In genomic region chr10:128923013-128923691, GRCm38 (mm10) we compare ENCODE assay signal across 8 mouse cellular contexts. TPM values are rescaled to one million over a fixed set of nuclear protein-coding genes. Genes with fewer than 3 reads are reported as not detected.
DNase-seq lines count a peak whose midpoint lies in the region; ATAC-seq lines count a peak whose summit lies in the region.

No protein-coding gene starts in this region.

- peak; percentile 93 for ATAC-seq in megakaryocyte progenitor cell, adult 5-6 weeks (replicated peaks; ENCODE audit: poor library complexity)

- peak; percentile 98 for DNase-seq in adipocyte (ENCODE audit: low spot score)
- DNase-seq in embryo, embryonic 10 days (ENCODE audit: low spot score): peak; percentile 85
- peak; percentile 94 for DNase-seq in gastrocnemius, postnatal 10 days
- DNase-seq in induced T-regulatory cell, adult 2 months (ENCODE audit: low read depth): peak; percentile 93
- DNase-seq in left cerebral cortex, adult 9 months (ENCODE audit: low spot score in 2 of 2): peak; percentile 87 to 96
- peak; percentile 93 for DNase-seq in right cerebral cortex, postnatal 14 days
- peak; percentile 93 to 97 for DNase-seq in urinary bladder, postnatal 36 days (ENCODE audit: low spot score in 2 of 2)

RNA-seq across cellular contexts. Expression of gene Rdh5, which starts 0.5 kb away (rescaled TPM):
- total RNA-seq in gastrocnemius, postnatal 10 days (2021): 10 to 100 TPM in 1 of 2 experiments, 1 to 10 TPM in 1; 8.2 to 12.5 TPM
- 0.90 and 15.7 TPM in 2 replicates for total RNA-seq in megakaryocyte progenitor cell, adult 5-6 weeks (2015)
- 0.79 and 2.9 TPM in 2 replicates for total RNA-seq in megakaryocyte progenitor cell, adult 5-6 weeks (2017)

RNA-seq across cellular contexts. Expression of gene Bloc1s1, which starts 0.7 kb away (rescaled TPM):
- total RNA-seq in gastrocnemius, postnatal 10 days (2021): 100 to 1,000 TPM; 201 to 210 TPM
- total RNA-seq in megakaryocyte progenitor cell, adult 5-6 weeks (2015): 103 and 133 TPM in 2 replicates
- total RNA-seq in megakaryocyte progenitor cell, adult 5-6 weeks (2017): 65.7 and 106 TPM in 2 replicates

RNA-seq across cellular contexts. Expression of gene Itga7, which starts 10.5 kb away (rescaled TPM):
- total RNA-seq in gastrocnemius, postnatal 10 days (2021): 100 to 1,000 TPM; 125 to 127 TPM
- total RNA-seq in megakaryocyte progenitor cell, adult 5-6 weeks (2015): 0.15 TPM in 1 of 2 replicates, not detected in the other
- total RNA-seq in megakaryocyte progenitor cell, adult 5-6 weeks (2017): not detected in 2 replicates

RNA-seq across cellular contexts. Expression of gene Cd63, which starts 22.4 kb away (rescaled TPM):
- 100 to 1,000 TPM; 198 to 258 TPM for total RNA-seq in gastrocnemius, postnatal 10 days (2021)
- total RNA-seq in megakaryocyte progenitor cell, adult 5-6 weeks (2015): 210 and 275 TPM in 2 replicates
- 143 and 180 TPM in 2 replicates for total RNA-seq in megakaryocyte progenitor cell, adult 5-6 weeks (2017)

RNA-seq across cellular contexts. Expression of gene Gdf11, which starts 31.6 kb away (rescaled TPM):
- total RNA-seq in gastrocnemius, postnatal 10 days (2021): 1 to 10 TPM; 8.2 to 9.5 TPM
- total RNA-seq in megakaryocyte progenitor cell, adult 5-6 weeks (2015): 0.07 TPM in 1 of 2 replicates, not detected in the other
- total RNA-seq in megakaryocyte progenitor cell, adult 5-6 weeks (2017): 0.34 TPM in 1 of 2 replicates, not detected in the other

Comparison
In these comparisons a context has a peak if more than half of its experiments do, and no peak if none do; other contexts are left out.
1. Peak in every context shown above with its lines: DNase-seq and ATAC-seq.
2. RNA of gene Itga7, which starts 10.5 kb away (total RNA-seq): 125 to 127 TPM in gastrocnemius, postnatal 10 days; 0.15 TPM in megakaryocyte progenitor cell, adult 5-6 weeks; every median in the first group is over 100 times any median in the second.